Mouse (Mus musculus): Measurements from ENCODE around the gene Ccdc85c. TPM values are rescaled to one million over a fixed set of nuclear protein-coding genes. Genes with fewer than 3 reads are reported as not detected.

Gene Ccdc85c
- total RNA-seq, 2 experiments from 2014 or later = 0.42 TPM; not detected in 1

DNA sequence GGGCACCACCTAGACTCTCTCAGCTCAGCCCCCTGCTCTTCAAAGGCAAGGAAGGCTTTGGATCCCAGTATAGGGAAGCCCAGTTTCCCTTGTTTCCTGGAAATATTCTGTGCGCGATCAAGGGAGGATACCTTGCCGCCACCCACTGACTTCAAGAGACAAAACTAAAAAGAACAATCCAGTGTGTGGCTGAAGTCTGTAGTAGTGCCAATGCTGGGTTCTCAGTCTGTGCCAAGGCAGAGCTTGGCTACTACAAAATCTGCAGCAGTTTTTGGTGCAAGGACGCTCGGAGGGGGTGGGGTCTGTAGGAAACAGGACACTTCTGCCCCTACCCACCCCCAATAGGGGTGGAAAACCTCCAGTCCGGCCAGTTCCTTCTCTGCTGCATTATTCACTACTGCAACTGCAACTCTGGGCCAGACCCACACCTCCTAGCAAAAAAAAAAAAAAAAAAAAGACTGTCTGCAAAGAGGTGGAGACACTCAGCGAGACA is 3.0 kb downstream of the Ccdc85c start:
- ATAC-seq (replicated peaks; ENCODE audit: low FRiP score, low TSS enrichment, poor library complexity, severe bottlenecking) = no peak

DNA sequence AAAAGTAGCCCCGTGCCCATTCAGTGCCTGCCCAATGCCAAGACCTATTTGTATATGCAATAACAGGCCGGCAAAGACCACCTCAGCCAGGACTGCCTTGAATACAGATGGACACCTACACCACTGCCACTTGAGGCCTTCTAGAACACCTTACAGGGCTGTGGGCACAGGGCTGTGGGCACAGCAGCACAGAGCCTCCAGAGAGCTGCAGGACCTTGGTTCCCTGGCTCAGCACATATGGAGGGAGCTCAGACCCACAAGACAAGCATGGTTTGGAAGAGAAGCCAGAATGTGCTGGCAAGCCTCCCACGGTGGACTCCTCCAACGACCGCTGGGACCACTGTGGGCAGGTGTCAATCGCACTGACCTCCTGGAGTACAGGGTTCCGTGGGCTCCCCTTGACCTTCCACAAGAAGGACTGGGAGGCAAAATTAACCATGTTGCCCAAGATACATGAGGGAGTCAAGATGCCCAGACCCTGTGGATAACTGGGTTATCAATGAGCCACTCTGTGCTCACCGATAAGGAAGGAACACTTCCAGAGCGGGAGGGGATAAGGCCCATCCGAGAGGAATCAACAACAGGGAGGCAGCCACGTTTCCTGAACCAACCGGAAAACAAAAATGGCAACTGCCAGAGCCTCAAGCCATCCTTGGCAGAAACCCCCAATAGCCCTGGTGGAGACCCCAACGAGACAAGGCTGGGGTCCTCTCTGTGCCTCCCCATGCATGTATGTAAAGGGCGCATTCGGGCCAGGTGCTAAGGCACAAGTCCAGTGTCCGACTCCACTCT is 3.7 kb downstream of the Ccdc85c start:
- ATAC-seq (replicated peaks; ENCODE audit: low FRiP score, low TSS enrichment, poor library complexity, severe bottlenecking) = no peak

DNA sequence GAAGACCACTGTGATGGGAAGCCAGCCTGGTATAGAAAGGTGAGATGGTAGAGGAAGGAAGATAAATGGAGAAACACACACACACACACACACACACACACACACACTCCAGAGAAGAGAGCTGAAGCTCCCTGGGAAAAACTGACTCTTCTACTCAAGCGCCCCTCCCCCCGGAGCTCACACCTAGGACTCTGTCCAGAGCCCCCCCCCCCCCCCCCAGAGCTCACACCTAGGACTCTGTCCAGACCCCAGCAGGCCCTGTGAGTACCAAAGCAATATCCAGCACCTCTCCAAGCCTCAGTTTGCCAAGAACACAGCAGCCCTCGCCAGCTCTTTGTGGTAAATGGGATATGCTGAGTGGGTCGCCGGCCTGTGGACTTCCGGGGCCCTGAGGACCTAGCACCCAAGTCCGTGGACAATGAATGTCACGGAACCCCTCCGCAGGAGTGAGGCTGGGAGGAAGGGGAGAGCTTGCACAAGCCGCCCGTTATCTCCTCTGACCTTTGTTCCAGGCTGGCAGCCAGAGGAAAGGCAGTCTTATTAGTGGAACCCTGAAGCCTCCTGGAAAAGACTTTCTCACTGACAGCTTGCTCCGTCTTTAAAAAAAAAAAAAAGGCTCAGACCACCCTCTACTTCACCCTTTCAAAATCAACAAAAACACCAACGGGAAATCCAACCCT is 4.8 kb downstream of the Ccdc85c start:
- ATAC-seq (replicated peaks; ENCODE audit: low FRiP score, low TSS enrichment, poor library complexity, severe bottlenecking) = no peak

DNA sequence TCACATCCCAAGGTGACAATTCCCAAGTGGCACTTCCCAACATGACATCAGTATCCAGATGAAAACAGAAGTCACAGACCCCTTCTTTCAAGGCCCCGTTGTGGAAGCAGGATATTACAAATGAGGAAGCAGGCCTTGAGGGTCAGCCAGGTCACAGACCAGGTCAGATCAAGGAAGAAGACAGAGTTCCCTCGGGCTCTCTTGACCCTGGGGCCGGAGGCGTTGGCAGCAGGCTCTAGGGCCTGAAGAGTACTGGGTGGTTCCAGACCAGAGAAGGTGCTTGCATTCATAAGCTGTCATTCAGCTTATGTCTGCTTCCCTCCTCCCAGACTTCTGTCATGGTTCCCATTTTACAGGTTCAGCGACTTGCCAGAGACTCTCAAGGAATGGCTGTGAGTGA is 5.5 kb downstream of the Ccdc85c start:
- ATAC-seq (replicated peaks; ENCODE audit: low FRiP score, low TSS enrichment, poor library complexity, severe bottlenecking) = no peak

DNA sequence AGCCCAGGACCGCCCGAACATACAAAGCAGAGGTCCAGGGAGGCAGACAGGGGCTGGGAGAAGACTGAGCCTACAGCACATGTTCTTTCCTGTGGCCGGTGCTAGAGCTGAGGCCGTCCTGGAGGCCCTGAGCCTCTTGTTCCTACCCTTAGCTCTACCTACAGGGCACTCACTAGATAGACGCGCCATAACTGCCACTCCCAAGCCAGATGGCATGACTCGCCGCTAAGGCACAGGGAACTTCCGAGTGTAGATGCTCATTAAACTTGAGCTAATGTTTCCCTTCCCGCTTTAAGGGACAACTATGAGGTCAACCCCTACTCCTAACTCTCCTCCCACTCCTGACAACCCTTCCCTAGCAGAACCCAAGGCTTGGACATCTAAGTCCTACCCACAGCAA is 6.3 kb downstream of the Ccdc85c start:
- no peak for ATAC-seq (replicated peaks; ENCODE audit: low FRiP score, low TSS enrichment, poor library complexity, severe bottlenecking)

DNA sequence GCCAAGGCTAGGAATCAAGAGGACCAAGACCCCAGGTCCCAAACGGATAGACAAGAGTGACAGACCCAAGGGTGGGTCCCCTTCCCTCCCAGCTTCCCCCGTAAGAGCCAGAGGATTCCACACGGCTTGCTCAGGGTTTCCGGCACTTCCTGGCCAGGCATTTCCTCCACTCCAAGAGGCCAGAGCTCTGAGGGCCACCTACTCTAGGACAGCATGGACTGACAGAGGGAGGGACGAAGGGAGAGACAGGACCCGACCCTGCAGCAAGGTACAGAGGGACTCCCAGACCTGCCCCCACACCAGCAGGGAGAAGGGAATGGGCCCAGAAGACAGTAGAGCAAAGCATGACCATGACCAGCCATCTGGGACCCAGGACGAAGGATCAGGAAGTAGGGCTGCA is 7.6 kb downstream of the Ccdc85c start:
- no peak for ATAC-seq (replicated peaks; ENCODE audit: low FRiP score, low TSS enrichment, poor library complexity, severe bottlenecking)

DNA sequence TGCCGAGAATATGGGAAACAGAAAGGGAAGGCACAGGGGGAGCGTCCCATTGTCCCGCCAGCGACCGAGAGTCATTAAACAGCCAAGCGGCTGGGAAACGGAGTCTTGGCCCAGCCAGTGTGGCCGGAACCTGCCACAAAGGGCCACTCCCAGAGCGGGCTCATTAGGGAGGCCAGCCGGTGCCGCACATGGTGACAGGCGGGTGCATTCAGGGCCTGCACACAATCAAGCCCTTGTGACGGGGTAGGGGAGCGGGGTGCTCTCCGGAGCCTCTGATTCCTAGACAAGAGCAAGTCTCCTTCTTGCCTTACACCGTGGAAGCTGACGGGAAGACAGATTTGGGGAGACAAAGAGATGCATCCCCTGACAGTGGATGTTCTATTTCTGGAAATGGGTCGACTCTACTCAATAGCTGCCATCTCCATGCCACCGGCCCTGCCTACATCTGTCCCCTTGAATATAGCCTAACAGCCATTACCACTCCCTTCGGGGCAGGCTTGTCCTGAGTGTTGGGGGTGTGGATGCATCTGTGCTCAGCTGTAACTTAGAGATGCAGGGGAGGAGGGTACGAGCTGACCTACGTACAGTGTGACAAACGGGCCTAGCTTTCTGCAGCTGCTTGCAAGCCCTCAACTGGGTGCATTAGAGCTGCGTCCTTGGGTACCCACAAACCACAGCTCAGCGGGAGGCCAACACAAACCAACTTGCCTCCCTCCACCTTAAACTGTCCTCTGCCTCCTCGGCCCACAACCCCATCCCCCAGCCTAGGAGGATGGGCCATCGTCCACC is 9.2 kb downstream of the Ccdc85c start:
- ATAC-seq (replicated peaks; ENCODE audit: low FRiP score, low TSS enrichment, poor library complexity, severe bottlenecking) = no peak

DNA sequence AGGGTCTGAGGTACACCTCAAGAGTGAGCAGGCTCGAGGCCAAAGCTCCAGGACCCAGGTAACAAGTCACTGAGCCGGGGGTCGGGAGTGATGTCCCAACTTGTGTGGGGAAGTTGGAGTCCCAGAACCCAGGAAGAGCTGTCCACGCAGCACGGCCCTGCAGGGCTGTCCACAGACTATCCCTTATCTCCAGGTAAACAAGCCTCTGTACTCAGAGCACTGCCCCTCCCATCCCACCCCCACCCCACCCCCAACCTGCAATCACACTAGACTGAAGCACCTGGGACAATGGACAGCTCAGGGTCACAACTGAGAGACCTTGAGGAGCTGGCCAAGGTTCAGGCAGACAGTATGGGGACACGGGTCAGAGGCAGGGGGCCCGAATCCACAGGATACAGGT is 10.3 kb downstream of the Ccdc85c start:
- ATAC-seq (replicated peaks; ENCODE audit: low FRiP score, low TSS enrichment, poor library complexity, severe bottlenecking) = no peak

DNA sequence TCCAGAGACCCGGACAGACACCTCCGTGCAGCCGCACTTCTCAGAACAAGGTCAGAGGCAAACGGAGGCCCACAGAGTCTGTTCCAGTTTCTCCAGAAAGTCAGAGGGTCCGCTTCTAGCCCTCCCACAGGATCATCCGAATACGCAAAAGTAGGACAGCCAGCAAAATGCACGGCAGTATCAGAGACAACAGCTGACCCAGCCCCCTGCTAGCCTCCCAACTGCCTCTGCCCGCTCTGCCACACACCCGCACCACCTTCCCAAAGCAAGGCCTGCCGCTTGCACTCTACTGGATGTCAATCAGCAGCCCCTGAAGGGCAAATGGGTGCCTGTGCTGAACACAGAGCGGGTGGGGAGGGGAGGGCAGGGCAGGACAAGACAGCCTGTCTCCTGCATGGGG is 14.3 kb downstream of the Ccdc85c start:
- ATAC-seq (replicated peaks; ENCODE audit: low FRiP score, low TSS enrichment, poor library complexity, severe bottlenecking) = no peak

DNA sequence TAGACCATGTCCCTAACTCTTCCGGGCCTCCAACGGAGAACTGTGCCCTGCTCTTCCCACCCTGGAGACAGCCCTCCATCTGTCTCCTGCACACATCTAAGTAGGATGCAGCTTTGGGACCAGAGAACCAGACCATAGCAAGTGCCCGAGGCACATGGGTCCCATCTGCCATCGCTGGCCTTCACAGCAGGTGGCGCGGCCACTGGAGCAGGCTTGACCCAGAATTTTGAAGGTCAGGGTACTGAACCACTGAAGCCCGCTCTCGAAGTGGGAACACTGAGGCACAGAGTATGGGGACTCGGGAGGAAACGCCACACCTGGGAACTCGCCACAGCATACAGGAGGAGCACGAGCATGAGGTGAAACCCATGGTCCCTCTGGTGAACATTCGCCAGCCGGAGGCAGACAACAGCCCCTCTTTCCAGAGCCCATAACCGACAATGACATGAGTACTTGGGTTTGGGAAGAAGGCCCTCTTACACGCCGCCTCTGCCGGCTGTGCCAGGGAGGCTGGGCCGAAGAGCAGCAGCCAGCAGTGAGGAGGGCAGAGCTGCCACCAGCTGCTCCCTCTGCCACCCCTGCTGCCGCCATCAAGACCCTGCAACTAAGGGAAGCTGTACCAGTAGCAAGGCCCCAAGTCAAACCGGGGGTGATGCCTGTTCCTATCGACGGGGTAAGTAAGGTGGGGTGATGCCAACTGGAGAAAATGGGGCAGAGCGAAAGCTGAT is 15.7 kb downstream of the Ccdc85c start:
- no peak for ATAC-seq (replicated peaks; ENCODE audit: low FRiP score, low TSS enrichment, poor library complexity, severe bottlenecking)

DNA sequence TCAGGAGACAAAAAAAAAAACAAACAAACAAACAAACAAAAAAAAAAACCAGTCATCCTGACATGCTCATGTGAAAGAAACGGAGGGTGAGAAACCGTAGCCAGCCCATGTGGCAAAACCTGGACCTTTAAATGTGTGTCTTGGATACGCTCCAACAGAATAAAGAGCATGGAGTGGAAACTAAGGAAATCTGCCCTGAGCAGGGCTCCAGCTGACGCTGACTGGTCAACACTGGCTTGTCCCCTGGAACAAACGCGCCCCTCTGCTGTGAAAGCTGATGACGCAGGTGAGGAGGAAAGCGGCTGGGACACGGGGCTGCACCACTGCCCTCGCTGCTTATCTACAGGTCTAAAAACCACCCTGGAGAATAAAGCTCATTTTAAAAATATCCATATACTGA is 18.5 kb downstream of the Ccdc85c start:
- ATAC-seq (replicated peaks; ENCODE audit: low FRiP score, low TSS enrichment, poor library complexity, severe bottlenecking) = no peak

DNA sequence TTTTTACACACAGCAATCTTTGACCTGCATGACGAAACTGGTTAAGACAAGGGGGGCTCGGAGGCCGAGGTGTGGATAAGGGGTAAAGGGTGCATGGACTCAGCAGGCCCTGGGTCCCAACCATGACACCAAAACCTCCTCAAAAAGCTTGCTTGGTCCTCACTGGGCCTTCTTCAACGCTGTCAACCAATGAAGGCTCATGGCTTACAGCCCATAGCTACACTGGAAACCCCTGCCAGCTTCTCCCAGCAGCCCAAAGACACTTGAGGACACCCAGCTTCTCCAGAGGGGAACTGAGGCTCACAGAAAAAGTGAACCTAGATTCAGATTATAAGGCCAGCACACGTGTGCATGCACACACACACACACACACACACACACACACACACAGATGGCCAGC is 19.3 kb downstream of the Ccdc85c start:
- ATAC-seq (replicated peaks; ENCODE audit: low FRiP score, low TSS enrichment, poor library complexity, severe bottlenecking) = no peak

DNA sequence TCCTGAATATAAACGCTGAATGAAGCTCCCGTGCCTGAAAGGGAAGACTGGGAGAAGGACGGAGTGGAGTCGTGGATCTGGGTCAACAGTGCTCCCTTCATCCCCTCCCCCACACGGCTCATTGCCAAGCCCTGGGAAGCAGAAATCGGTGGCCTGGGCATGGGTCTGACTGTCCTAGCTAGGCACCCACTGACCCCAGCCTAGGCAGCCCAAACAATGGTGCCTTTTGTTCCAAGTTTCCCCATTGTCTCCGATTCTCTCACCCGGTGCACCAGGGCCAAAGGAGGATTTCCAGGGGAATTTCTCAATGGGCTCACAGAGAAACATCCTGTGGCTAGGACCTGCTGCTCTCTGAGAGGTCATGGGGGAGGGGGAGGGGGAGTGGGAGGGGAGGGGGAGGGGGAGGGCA is 19.7 kb downstream of the Ccdc85c start:
- no peak for ATAC-seq (replicated peaks; ENCODE audit: low FRiP score, low TSS enrichment, poor library complexity, severe bottlenecking)

DNA sequence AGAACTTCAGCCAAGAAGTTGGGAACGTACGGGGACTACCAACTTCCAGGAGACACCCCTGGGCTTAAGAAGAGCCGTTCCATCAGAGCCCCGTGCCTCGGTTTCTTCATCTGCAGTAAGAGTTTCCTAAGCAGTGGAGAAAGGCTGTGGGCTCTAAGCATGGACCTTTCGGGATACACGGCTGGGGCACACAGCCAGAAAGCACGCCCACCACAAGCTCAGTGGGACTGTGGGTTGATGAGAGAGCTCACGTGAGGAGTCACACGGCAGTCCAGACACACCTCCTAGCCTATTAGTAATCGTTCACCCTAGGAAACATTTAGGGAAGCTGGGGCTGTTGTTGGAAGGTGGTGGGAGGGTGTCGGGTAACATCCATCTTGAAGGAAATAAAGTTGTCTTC is 22.2 kb downstream of the Ccdc85c start:
- no peak for ATAC-seq (replicated peaks; ENCODE audit: low FRiP score, low TSS enrichment, poor library complexity, severe bottlenecking)

DNA sequence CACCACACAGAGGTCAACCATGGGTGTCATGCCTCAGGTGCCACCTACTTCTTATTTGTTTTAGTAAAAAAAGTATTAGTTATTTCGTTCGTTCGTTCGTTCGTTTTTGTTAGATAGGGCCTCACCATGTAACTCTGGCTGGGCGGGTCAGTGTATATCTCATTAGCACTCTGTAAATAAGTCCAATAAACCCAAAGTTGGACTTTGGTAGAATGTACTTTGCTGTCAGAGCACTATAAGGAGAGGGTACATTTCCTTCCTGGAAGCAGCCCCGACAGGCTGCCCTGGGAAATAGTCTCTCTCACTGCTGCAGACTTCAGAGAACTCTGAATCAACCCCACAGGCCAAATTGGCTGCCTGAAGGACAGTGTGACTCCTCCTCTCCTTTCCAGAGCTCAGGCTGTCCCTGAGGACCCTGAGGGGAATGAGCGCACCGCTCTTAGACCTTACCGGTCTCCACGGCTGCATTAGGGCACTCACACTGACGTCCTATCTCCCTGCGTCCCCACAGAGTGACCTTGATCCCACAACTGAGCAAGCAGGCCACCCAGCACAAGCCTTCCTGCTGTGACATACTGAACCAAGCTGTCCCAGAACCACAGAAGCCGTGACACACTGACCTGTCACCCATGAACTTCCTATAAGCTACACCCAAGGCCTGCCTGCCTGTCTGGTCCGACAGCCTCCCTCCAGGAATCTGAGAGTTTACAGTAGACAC is 23.2 kb downstream of the Ccdc85c start:
- no peak for ATAC-seq (replicated peaks; ENCODE audit: low FRiP score, low TSS enrichment, poor library complexity, severe bottlenecking)

DNA sequence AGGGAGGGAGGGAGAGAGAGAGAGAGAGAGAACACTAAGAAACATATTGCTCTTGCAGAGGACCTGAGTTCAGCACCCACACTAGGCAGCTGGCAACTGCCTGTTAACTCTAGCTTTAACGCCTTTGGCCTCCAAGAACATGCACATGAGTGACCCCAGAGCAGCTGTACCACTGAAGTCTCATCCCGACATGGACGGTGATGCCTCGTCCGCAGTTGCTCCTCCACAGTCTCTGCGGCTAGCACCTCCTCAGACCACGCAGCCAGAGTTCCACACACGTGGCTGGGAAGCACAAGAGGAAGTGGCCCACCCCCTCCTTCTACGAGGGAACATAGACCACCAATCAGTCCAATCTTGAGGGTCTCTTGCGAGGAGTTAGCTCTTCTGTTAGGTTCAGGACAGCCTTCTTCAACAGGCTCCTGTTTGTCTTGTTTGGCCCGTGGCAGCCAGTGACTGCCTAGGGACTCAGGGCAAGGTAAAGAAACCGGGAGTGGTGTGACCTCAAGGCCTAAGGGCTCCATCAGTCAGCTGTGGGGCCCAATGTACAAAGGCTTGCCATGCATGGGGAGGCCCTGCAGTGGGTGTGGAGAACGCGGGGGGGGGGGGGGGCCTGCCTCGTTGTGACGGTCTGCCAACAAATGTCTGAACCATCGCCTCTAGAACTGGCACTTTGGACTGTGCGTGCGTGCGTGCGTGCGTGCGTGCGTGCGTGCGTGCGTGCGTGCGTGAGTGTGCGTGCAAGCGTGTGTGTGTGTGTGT is 24.0 kb downstream of the Ccdc85c start:
- ATAC-seq (replicated peaks; ENCODE audit: low FRiP score, low TSS enrichment, poor library complexity, severe bottlenecking) = no peak

DNA sequence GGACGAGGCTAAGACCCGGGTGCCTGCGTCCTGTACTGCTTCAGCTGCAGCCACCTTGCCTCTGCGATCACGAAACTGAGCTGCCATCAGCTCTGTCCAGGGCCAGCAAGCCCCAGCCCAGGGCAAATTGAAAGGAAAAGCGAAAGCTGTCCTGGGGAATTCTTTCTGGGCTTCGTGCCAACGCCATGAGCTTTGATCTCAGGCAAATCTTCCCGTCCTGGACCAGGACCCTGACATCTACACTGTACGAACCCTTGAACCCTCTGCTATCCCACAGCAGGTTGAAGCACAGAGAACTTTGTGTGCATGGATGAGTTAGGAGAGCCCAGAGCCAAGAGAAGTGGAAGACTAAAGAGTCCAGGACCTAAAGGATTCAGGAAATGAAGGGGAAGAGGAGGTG is 25.7 kb downstream of the Ccdc85c start:
- ATAC-seq (replicated peaks; ENCODE audit: low FRiP score, low TSS enrichment, poor library complexity, severe bottlenecking) = no peak

DNA sequence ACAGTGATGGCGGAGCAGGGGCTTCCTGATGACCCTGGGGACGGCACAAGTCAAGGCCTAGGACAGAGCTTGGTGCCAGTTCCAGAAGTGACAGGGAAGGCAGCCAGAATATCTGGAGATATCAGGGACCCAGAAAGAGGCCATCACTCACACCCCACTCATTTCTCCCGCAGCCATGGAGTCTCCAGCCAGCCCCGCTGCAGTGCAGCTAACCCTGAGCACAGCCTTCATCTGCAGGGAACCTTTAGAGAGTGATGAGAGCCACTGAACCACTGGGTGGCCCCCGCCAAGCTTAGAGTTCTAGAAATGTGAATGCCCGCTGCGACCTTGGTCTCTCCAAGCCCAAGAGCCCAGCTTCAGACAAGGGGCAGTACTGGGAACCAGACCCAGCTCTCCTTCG is 26.2 kb downstream of the Ccdc85c start:
- no peak for ATAC-seq (replicated peaks; ENCODE audit: low FRiP score, low TSS enrichment, poor library complexity, severe bottlenecking)

Data from megakaryocyte-erythroid progenitor cell, adult 5-6 weeks (primary cell).